Mouse (Mus musculus) layer of hippocampus, adult 6 months (tissue): ENCODE measurements around the gene Calcr. TPM values are rescaled to one million over a fixed set of nuclear protein-coding genes. Genes with fewer than 3 reads are reported as not detected.

ENCODE experiments used
- long read RNA-seq, 2 experiments: library from polyadenylated mRNA; unstranded; transcript quantifications; one replicate each; pipeline ENCODE4 v2.0.0; 2019 to 2020
- microRNA-seq: library from miRNA; unstranded; fragments of <30 nt; microRNA quantifications from one replicate; pipeline ENCODE4 v1.2.0, GENCODE M21; 2020
- polyA plus RNA-seq: library from polyadenylated mRNA; unstranded; fragments of <200 nt; fragmentation: Nextera tagmentation; gene quantifications from 2 replicates; pipeline ENCODE4 v1.2.3, GENCODE M21; 2021

The Calcr gene
- polyA plus RNA-seq = 0.21 and 0.33 TPM in 2 replicates
- long read RNA-seq, experiment 1 = 0 reads
- long read RNA-seq, experiment 2 = 0 reads

DNA sequence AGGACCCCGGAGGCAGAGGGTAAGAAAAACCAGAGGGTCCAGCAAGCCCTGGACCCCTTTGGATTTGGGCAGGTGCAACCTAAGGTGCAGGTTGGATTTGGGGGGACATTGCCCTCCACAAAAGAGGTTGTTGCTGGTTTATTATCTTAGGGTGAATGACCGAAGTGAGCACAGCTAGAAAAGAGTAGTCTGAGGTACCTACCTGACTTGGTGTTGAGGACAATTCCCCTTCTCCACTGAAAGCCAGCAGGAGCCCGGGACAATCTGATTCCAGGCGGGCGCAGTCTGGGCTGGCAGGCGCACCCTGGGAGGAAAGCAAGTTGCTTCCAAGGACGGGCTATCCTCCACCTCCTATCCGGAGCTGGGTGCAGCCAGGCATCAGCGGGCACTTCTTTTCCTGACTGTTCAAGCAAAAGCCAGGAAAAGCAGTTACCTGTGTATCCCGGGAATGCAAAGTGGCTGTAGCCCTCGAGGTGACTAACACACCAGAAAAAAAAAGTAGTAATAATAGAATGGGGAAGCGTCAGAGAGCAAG is at the start of gene Calcr:
Gene Calcr (minus strand): TSS at position 485 of the 535 bp plus-strand sequence.

Small RNAs within 50 kb of the gene (microRNA-seq; reads per million reads assigned to microRNA genes)
- gene Mir489 (not detected), gene Mir653 (not detected)

Other genes with a start within 250 kb of the Calcr start
- not detected in 2 replicates for gene Tfpi2, start 224.2 kb upstream of the Calcr start, polyA plus RNA-seq
- not detected in 2 replicates for gene Gngt1, start 229.1 kb upstream of the Calcr start, polyA plus RNA-seq
- 43.9 and 44.6 TPM in 2 replicates for gene Gng11, start 239.2 kb upstream of the Calcr start, polyA plus RNA-seq